Mouse (Mus musculus) fat pad, adult 2 months (tissue): ENCODE results near the gene Gm10518.

Experiments used
- DNase-seq: peaks from one replicate; pipeline ENCODE4 v3.0.0-alpha.2; 2011; ENCODE audit warnings: low read depth, low spot score; ENCODE audit errors: extremely low read depth

Gene Gm10518

DNA sequence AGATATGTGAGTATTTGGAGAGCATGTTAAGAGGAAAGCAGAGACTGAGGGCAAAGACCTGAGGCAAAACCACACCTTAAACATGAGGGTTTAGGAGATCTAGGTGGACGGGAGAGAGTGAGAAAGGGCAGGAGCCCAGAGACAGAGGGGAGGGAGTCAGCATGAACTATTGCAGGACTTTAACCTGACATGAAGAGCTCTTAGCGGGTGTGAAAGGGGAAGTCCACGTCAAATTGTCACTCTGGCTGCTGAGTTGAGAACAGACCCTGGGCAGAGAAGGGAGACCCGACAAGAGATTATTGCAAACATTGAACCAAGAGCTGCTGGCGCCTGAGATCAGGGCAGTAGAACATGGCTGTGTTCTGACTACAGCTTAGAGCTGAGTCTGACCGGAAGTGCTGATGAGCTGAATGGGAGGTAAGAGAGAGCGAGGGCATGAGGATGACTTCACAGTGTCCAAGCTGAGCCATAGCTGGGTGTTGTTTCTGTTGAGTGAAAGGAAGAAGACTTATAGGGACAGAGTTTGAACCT, 29.6 kb downstream of the Gm10518 start:
- no peak for DNase-seq

DNA sequence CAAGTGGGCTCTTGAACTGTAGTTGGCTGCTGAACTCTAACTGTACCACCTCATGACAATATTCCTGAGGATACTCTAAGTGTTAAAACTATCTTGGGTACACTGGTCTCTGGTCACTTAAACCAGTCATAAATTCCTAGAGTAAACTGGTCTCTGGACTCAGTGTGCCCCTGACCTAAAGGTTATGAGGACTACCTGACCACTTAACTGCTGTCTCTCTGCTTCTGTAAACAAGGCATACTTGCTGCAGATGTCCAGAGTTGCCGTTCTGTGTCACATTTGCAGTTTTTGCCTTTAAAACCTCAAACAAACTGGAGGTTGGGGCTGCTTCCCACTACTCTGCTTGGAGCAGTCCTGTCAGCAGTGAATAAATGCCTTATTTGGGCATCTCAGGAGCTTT, 30.4 kb downstream of the Gm10518 start:
- DNase-seq: no peak

GRCm38 (mm10) chr1:179835753-179836425, 32.7 kb downstream of the Gm10518 start:
- DNase-seq: no peak

DNA sequence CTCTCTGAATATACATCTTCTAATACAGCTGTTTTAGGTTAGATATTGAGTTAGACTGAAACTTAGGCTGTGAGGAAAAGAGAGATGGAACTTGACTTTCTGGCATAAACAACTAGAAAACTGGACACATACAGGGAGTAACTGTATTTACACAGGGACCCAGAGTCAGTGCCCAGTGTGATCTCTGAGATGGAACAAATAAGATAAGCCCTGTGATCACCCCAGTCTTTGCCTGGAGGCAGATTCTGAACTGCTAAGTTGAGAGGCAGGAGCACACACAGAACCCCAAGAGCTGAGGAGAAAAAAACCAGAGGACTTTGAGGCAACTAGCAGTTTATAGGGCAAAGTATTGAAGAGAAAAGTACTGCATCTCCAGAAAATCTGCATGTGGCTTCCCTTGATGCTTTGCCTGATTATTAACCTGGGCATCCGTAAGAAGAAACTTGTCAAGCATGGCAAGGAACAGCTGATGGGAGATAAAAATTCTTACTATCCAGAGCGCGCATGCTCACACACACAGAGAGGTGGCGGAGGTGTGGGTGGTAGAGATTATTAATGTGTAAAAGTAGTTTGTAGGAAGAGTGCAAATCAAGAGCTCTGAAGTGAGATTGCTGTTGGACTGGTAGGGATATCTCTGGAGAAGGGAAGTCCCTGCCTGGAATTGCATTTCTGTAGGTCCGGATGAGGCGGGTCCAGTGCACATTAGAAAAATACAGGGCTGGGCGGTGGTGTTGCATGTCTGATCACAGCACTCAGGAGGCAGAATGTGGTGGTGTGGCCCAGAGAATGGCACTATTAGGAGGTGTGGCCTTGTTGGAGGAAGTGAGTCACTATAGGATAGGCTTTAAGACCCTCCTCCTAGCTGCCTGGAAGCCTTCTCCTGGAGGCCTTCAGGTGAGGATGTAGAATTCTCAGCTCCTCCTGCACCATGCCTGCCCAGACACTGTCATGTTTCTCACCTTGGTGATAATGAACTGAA, 33.5 kb downstream of the Gm10518 start:
- no peak for DNase-seq

- DNase-seq: no peak
Measured at GRCm38 (mm10) chr1:179842568-179842967, 39.4 kb downstream of the Gm10518 start.

- no peak for DNase-seq
Measured at GRCm38 (mm10) chr1:179843981-179844380, 40.8 kb downstream of the Gm10518 start.

- DNase-seq: no peak
Measured at GRCm38 (mm10) chr1:179844894-179845293, 41.7 kb downstream of the Gm10518 start.

DNA sequence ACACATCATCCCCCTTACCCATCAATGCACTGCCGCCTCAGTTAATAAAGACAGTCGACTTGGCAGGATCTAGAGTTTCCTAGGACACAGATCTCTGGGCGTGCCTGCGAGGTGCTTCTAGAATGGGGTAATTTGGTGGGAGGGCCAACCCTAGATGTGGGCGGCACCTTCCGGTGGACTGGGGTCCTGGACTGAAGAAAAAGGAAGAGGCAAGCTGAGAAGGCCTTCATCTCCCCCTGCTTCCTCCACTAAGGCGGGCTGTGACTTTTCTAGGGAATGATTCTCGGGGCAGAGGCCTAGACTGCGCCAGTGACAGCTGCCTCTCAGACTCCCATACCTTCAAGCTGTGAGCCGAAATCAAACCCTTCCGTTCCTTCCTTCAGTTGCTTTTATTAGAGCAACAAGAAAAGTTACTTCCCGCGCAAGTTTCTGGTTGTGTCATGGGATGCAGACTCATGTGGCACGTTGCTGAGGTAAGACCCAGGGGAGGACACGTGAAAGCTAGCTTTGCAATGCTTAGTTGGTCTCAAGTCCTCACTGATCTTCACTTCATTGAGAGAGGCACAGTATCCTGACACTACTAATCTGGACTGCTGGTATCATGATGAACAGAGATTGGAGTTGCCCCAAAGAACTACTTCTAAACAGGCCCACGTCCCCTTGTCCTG, 42.8 kb downstream of the Gm10518 start:
- no peak for DNase-seq

DNA sequence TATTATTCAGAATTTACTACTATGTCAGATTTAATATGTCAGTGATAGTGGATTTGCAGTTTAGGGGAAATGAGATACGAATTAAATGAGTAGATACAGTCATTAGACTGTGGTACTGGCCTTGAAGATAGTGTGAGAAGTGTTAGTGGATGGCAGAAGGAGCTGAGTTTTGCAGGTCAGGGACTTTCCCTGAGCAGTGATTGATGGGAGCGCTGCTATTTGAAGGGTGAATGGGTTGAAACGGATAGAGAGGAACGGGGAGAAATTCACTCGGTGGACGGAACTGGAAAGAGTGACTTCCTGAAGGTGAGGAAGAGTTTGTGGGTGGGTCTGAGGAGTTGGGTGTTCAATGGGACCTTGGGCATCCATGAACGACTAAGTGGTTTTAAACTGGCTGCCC, 44.0 kb downstream of the Gm10518 start:
- no peak for DNase-seq

DNA sequence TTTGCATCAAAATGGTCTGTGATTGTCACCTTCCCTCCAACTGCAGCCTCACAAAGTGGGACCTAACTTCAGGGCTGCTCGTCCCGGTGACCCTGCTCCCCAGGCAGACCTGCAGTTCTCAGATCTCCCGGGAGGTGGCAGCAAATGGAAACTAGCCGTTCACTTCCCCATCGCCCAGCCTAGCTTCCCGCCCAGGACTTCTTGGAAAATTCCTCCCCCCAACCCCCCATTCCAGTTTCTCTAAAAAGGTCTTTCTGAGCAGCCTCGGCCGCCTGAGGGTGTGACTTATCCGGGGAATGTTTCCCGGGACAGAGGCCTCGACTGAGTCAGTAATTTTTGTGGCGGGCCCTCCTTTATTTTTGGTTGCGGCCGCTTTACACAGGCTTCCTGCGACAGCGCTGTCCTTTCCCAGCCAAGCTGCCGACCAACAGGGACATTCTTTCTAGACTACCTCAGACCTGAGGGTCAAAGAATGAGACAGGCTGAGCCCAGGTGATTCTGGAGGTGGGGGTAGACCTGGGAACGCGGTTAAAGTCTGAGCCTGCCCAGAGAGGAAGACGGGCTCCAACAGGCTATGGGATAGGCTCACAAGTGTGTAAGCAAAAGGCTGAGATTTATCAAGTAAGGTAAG, 44.7 kb downstream of the Gm10518 start:
- no peak for DNase-seq

- DNase-seq: no peak
Measured at GRCm38 (mm10) chr1:179853421-179853820, 50.2 kb downstream of the Gm10518 start.
